Mouse (Mus musculus): ENCODE measurements around the gene Ano4.
A peak's percentile ranks its signal among the peaks of the same experiment; 100 is the strongest.

The Ano4 gene

GRCm38 (mm10) chr10:89273001-89273680 lies 71.4 kb downstream of the Ano4 start:
- no peak for DNase-seq

- DNase-seq = no peak
Observed at GRCm38 (mm10) chr10:89267312-89267711, 77.2 kb downstream of the Ano4 start.

GRCm38 (mm10) chr10:89263396-89263795 lies 81.2 kb downstream of the Ano4 start:
- peak; percentile 38 for DNase-seq

GRCm38 (mm10) chr10:89257457-89258381 lies 86.8 kb downstream of the Ano4 start:
- DNase-seq = peak; percentile 33

GRCm38 (mm10) chr10:89256762-89257456 lies 87.7 kb downstream of the Ano4 start:
- peak; percentile 37 for DNase-seq

- DNase-seq = no peak
Observed at GRCm38 (mm10) chr10:89254765-89255164, 89.8 kb downstream of the Ano4 start.

- DNase-seq = peak; percentile 18
Observed at GRCm38 (mm10) chr10:89253799-89254198, 90.8 kb downstream of the Ano4 start.

GRCm38 (mm10) chr10:89252636-89253035 lies 91.9 kb downstream of the Ano4 start:
- DNase-seq = no peak

- DNase-seq = peak; percentile 46
Observed at GRCm38 (mm10) chr10:89243808-89244207, 100.8 kb downstream of the Ano4 start.

GRCm38 (mm10) chr10:89224524-89224923 lies 120.0 kb downstream of the Ano4 start:
- DNase-seq = no peak

- no peak for DNase-seq
Observed at GRCm38 (mm10) chr10:89222284-89222989, 122.1 kb downstream of the Ano4 start.

GRCm38 (mm10) chr10:89216078-89216477 lies 128.5 kb downstream of the Ano4 start:
- DNase-seq = no peak

GRCm38 (mm10) chr10:89205858-89206257 lies 138.7 kb downstream of the Ano4 start:
- no peak for DNase-seq

GRCm38 (mm10) chr10:89196444-89196843 lies 148.1 kb downstream of the Ano4 start:
- no peak for DNase-seq

GRCm38 (mm10) chr10:89195068-89195467 lies 149.5 kb downstream of the Ano4 start:
- no peak for DNase-seq

- no peak for DNase-seq
Observed at GRCm38 (mm10) chr10:89194440-89194839, 150.1 kb downstream of the Ano4 start.

- peak; percentile 57 for DNase-seq
Observed at GRCm38 (mm10) chr10:89177921-89178320, 166.6 kb downstream of the Ano4 start.

GRCm38 (mm10) chr10:89164533-89164932 lies 180.0 kb downstream of the Ano4 start:
- no peak for DNase-seq

- DNase-seq = no peak
Observed at GRCm38 (mm10) chr10:89155502-89155901, 189.1 kb downstream of the Ano4 start.

GRCm38 (mm10) chr10:89154797-89155465 lies 189.6 kb downstream of the Ano4 start:
- peak; percentile 4 for DNase-seq

GRCm38 (mm10) chr10:89149166-89149565 lies 195.4 kb downstream of the Ano4 start:
- DNase-seq = no peak

GRCm38 (mm10) chr10:89121391-89121790 lies 223.2 kb downstream of the Ano4 start:
- no peak for DNase-seq
